Mouse (Mus musculus) MEL (cell line): ENCODE results near the gene Rhd. TPM values are rescaled to one million over a fixed set of nuclear protein-coding genes. Genes with fewer than 3 reads are reported as not detected.

Source experiments
- DNase-seq: peaks from one replicate; pipeline ENCODE4 v3.0.0; 2011; ENCODE audit warnings: low read depth, low spot score
- H3K27ac ChIP-seq: 2 replicates; pipeline ENCODE4 v1.5.1; 2012; ENCODE audit warnings: low read depth, mild to moderate bottlenecking, control low read depth, low read length, moderate library complexity; ENCODE audit not compliant: control insufficient read depth
- H3K27me3 ChIP-seq, 2 experiments: fragments of 150-350 bp in 1 of 2; sonication (generic) in 1 of 2; 2 replicates each; pipeline ENCODE4 v1.6.1; 2012; ENCODE audit warnings: low read length in 2 of 2, mild to moderate bottlenecking in 2 of 2, improper control_type of control experiment in 1 of 2, moderate library complexity in 1 of 2; ENCODE audit not compliant: insufficient read depth in 2 of 2, control insufficient read depth in 1 of 2
- H3K36me3 ChIP-seq, 2 experiments: 2 replicates each; pipeline ENCODE4 v1.6.1; 2012 to 2014; ENCODE audit warnings: low read length in 2 of 2, improper control_type of control experiment in 1 of 2, inconsistent platforms in 1 of 2, mild to moderate bottlenecking in 1 of 2; ENCODE audit not compliant: insufficient read depth in 2 of 2, control insufficient read depth in 1 of 2
- H3K4me1 ChIP-seq, 2 experiments: fragments of 150-350 bp in 1 of 2; sonication (generic) in 1 of 2; 2 replicates each; pipeline ENCODE4 v1.6.1; 2012; ENCODE audit warnings: low read length in 2 of 2, improper control_type of control experiment in 1 of 2, mild to moderate bottlenecking in 1 of 2; ENCODE audit not compliant: insufficient read depth in 2 of 2, control insufficient read depth in 1 of 2
- H3K4me3 ChIP-seq, 2 experiments: fragments of 150-350 bp in 1 of 2; sonication (generic) in 1 of 2; 2 replicates each; pipeline ENCODE4 v1.5.1; 2012; ENCODE audit warnings: low read depth in 2 of 2, low read length in 2 of 2, mild to moderate bottlenecking in 2 of 2, moderate library complexity in 2 of 2, control low read depth in 1 of 2, improper control_type of control experiment in 1 of 2; ENCODE audit not compliant: control insufficient read depth in 1 of 2, insufficient read depth in 1 of 2
- H3K79me2 ChIP-seq: 2 replicates; pipeline ENCODE4 v1.6.1; 2012; ENCODE audit warnings: mild to moderate bottlenecking, low read length, moderate library complexity; ENCODE audit not compliant: control insufficient read depth, poor library complexity, insufficient read depth
- H3K9ac ChIP-seq: 2 replicates; pipeline ENCODE4 v1.6.1; 2012; ENCODE audit warnings: low read depth, mild to moderate bottlenecking, control low read depth, low read length, moderate library complexity; ENCODE audit not compliant: control insufficient read depth, poor library complexity, severe bottlenecking
- H3K9me3 ChIP-seq: fragments of 150-350 bp; sonication (generic); replicated peaks from 2 replicates; pipeline ENCODE4 v1.6.1; 2012; ENCODE audit warnings: mild to moderate bottlenecking, low read length, improper control_type of control experiment, moderate library complexity; ENCODE audit not compliant: insufficient read depth
- BHLHE40 ChIP-seq: IDR thresholded peaks from 2 replicates; pipeline ENCODE4 v1.6.1; 2012; ENCODE audit warnings: low read depth, mild to moderate bottlenecking, inconsistent platforms, low read length, improper control_type of control experiment, borderline replicate concordance
- CHD1 ChIP-seq: IDR thresholded peaks from 2 replicates; pipeline ENCODE4 v1.6.1; 2012; ENCODE audit warnings: low read depth, mild to moderate bottlenecking, inconsistent platforms, low read length, improper control_type of control experiment
- CHD2 ChIP-seq: IDR thresholded peaks from 2 replicates; pipeline ENCODE4 v1.6.1; 2011; ENCODE audit warnings: low read length, improper control_type of control experiment
- CTCF ChIP-seq, 3 experiments: IDR thresholded peaks in 2 of 3; conservative IDR thresholded peaks in 1 of 3; 2 replicates each; pipeline ENCODE4 v1.5.1; 2011 to 2012; ENCODE audit warnings: low read length in 3 of 3, low read depth in 2 of 3, mild to moderate bottlenecking in 2 of 3, improper control_type of control experiment in 1 of 3, inconsistent platforms in 1 of 3, mixed read lengths in 1 of 3, moderate library complexity in 1 of 3; ENCODE audit not compliant: control insufficient read depth in 1 of 3, insufficient read depth in 1 of 3, poor library complexity in 1 of 3, severe bottlenecking in 1 of 3
- E2F4 ChIP-seq: IDR thresholded peaks from 2 replicates; pipeline ENCODE4 v1.6.1; 2011; ENCODE audit warnings: low read depth, low read length, improper control_type of control experiment, borderline replicate concordance
- ELF1 ChIP-seq: IDR thresholded peaks from 2 replicates; pipeline ENCODE4 v1.6.1; 2014; ENCODE audit warnings: low read depth, mild to moderate bottlenecking, inconsistent platforms, low read length, improper control_type of control experiment, moderate library complexity
- EP300 ChIP-seq, 2 experiments: IDR thresholded peaks; 2 replicates each; pipeline ENCODE4 v1.6.1; 2011; ENCODE audit warnings: improper control_type of control experiment in 2 of 2, low read length in 2 of 2, low read depth in 1 of 2, mild to moderate bottlenecking in 1 of 2
- ETS1 ChIP-seq: IDR thresholded peaks from 2 replicates; pipeline ENCODE4 v1.6.1; 2012; ENCODE audit warnings: low read depth, mild to moderate bottlenecking, inconsistent platforms, low read length, improper control_type of control experiment, moderate library complexity
- GABPA ChIP-seq: IDR thresholded peaks from 2 replicates; pipeline ENCODE4 v1.6.1; 2012; ENCODE audit warnings: low read depth, mild to moderate bottlenecking, inconsistent platforms, low read length, improper control_type of control experiment, moderate library complexity
- GATA1 ChIP-seq: IDR thresholded peaks from 2 replicates; pipeline ENCODE4 v1.6.1; 2011; ENCODE audit warnings: low read depth, low read length, improper control_type of control experiment
- JUND ChIP-seq: IDR thresholded peaks from 2 replicates; pipeline ENCODE4 v1.6.1; 2011; ENCODE audit warnings: low read depth, mild to moderate bottlenecking, improper control_type of control experiment, low read length
- KAT2A ChIP-seq: conservative IDR thresholded peaks from 2 replicates; pipeline ENCODE4 v1.6.1; 2012; ENCODE audit warnings: low read depth, low read length, improper control_type of control experiment, inconsistent platforms
- MAFK ChIP-seq: IDR thresholded peaks from 2 replicates; pipeline ENCODE4 v1.6.1; 2011; ENCODE audit warnings: low read depth, mild to moderate bottlenecking, low read length, improper control_type of control experiment, borderline replicate concordance
- MAX ChIP-seq: IDR thresholded peaks from 2 replicates; pipeline ENCODE4 v1.6.1; 2011; ENCODE audit warnings: low read length, improper control_type of control experiment
- MAZ ChIP-seq: IDR thresholded peaks from 2 replicates; pipeline ENCODE4 v1.6.1; 2012; ENCODE audit warnings: low read depth, mild to moderate bottlenecking, inconsistent platforms, low read length, improper control_type of control experiment
- MEF2A ChIP-seq: IDR thresholded peaks from 2 replicates; pipeline ENCODE4 v1.6.1; 2014; ENCODE audit warnings: low read depth, mild to moderate bottlenecking, inconsistent platforms, low read length, improper control_type of control experiment; ENCODE audit not compliant: poor library complexity, insufficient replicate concordance, severe bottlenecking; ENCODE audit errors: extremely low read depth
- MXI1 ChIP-seq: IDR thresholded peaks from 2 replicates; pipeline ENCODE4 v1.6.1; 2011; ENCODE audit warnings: mild to moderate bottlenecking, low read depth, low read length, improper control_type of control experiment
- MYB ChIP-seq: IDR thresholded peaks from 2 replicates; pipeline ENCODE4 v1.6.1; 2011; ENCODE audit warnings: mild to moderate bottlenecking, low read depth, low read length, improper control_type of control experiment
- MYC ChIP-seq: IDR thresholded peaks from 2 replicates; pipeline ENCODE4 v1.6.1; 2011; ENCODE audit warnings: low read depth, mild to moderate bottlenecking, low read length, improper control_type of control experiment, moderate library complexity
- NELFE ChIP-seq: IDR thresholded peaks from 2 replicates; pipeline ENCODE4 v1.6.1; 2011; ENCODE audit warnings: low read depth, low read length, improper control_type of control experiment
- NRF1 ChIP-seq: IDR thresholded peaks from 2 replicates; pipeline ENCODE4 v1.6.1; 2014; ENCODE audit warnings: low read depth, mild to moderate bottlenecking, inconsistent platforms, low read length, improper control_type of control experiment, moderate library complexity; ENCODE audit not compliant: poor library complexity, insufficient read depth, severe bottlenecking
- POLR2A ChIP-seq, 2 experiments: IDR thresholded peaks; 2 replicates each; pipeline ENCODE4 v1.6.1; 2011 to 2012; ENCODE audit warnings: low read length in 2 of 2, mild to moderate bottlenecking in 2 of 2, control low read depth in 1 of 2, improper control_type of control experiment in 1 of 2, low read depth in 1 of 2, moderate library complexity in 1 of 2; ENCODE audit not compliant: control insufficient read depth in 1 of 2, insufficient read depth in 1 of 2, poor library complexity in 1 of 2
- POLR2AphosphoS2 ChIP-seq: IDR thresholded peaks from 2 replicates; pipeline ENCODE4 v1.6.1; 2011; ENCODE audit warnings: low read length, improper control_type of control experiment
- POLR2AphosphoS5 ChIP-seq: IDR thresholded peaks from 2 replicates; pipeline ENCODE4 v1.6.1; 2012; ENCODE audit warnings: low read depth, borderline replicate concordance, mild to moderate bottlenecking, inconsistent platforms, low read length, moderate library complexity, mixed read lengths
- RAD21 ChIP-seq: IDR thresholded peaks from 2 replicates; pipeline ENCODE4 v1.6.1; 2011; ENCODE audit warnings: mild to moderate bottlenecking, low read depth, low read length, improper control_type of control experiment
- RCOR1 ChIP-seq: IDR thresholded peaks from 2 replicates; pipeline ENCODE4 v1.6.1; 2012; ENCODE audit warnings: low read depth, mild to moderate bottlenecking, inconsistent platforms, low read length, improper control_type of control experiment
- SIN3A ChIP-seq: IDR thresholded peaks from 2 replicates; pipeline ENCODE4 v1.6.1; 2012; ENCODE audit warnings: low read length, improper control_type of control experiment, inconsistent platforms
- SMC3 ChIP-seq: IDR thresholded peaks from 2 replicates; pipeline ENCODE4 v1.6.1; 2011; ENCODE audit warnings: low read depth, low read length, improper control_type of control experiment
- TAL1 ChIP-seq: IDR thresholded peaks from 2 replicates; pipeline ENCODE4 v1.6.1; 2012; ENCODE audit warnings: mild to moderate bottlenecking, inconsistent platforms, low read length, moderate library complexity, mixed read lengths
- TCF12 ChIP-seq: IDR thresholded peaks from 2 replicates; pipeline ENCODE4 v1.6.1; 2014; ENCODE audit warnings: low read depth, mild to moderate bottlenecking, inconsistent platforms, low read length, improper control_type of control experiment, moderate library complexity
- UBTF ChIP-seq: IDR thresholded peaks from 2 replicates; pipeline ENCODE4 v1.6.1; 2012; ENCODE audit warnings: low read depth, mild to moderate bottlenecking, inconsistent platforms, low read length, improper control_type of control experiment, moderate library complexity, borderline replicate concordance; ENCODE audit not compliant: insufficient read depth
- USF1 ChIP-seq: IDR thresholded peaks from 2 replicates; pipeline ENCODE4 v1.6.1; 2014; ENCODE audit warnings: low read depth, mild to moderate bottlenecking, inconsistent platforms, low read length, improper control_type of control experiment, moderate library complexity
- USF2 ChIP-seq, 2 experiments: IDR thresholded peaks; 2 replicates each; pipeline ENCODE4 v1.6.1; 2011 to 2012; ENCODE audit warnings: improper control_type of control experiment in 2 of 2, low read length in 2 of 2, borderline replicate concordance in 1 of 2, inconsistent platforms in 1 of 2, low read depth in 1 of 2, mild to moderate bottlenecking in 1 of 2; ENCODE audit not compliant: insufficient read depth in 1 of 2
- ZC3H11A ChIP-seq: IDR thresholded peaks from 2 replicates; pipeline ENCODE4 v1.6.1; 2012; ENCODE audit warnings: low read depth, mild to moderate bottlenecking, inconsistent platforms, low read length, improper control_type of control experiment
- ZKSCAN1 ChIP-seq: IDR thresholded peaks from 2 replicates; pipeline ENCODE4 v1.6.1; 2012; ENCODE audit warnings: low read depth, mild to moderate bottlenecking, inconsistent platforms, low read length, improper control_type of control experiment, moderate library complexity
- ZMIZ1 ChIP-seq: IDR thresholded peaks from 2 replicates; pipeline ENCODE4 v1.6.1; 2012; ENCODE audit warnings: low read depth, mild to moderate bottlenecking, inconsistent platforms, low read length, improper control_type of control experiment, moderate library complexity
- ZNF384 ChIP-seq: IDR thresholded peaks from 2 replicates; pipeline ENCODE4 v1.6.1; 2012; ENCODE audit warnings: low read depth, mild to moderate bottlenecking, inconsistent platforms, low read length, improper control_type of control experiment
- polyA plus RNA-seq, 2 experiments: library from polyadenylated mRNA; stranded (reverse) in 1 of 2; unstranded in 1 of 2; fragments of >175 nt in 1 of 2; fragments of >200 nt in 1 of 2; gene quantifications; 2 replicates each; pipeline versions ENCODE4 v1.2.1 to v1.2.4; 2012; ENCODE audit warnings: low replicate concordance in 2 of 2, low read depth in 1 of 2; ENCODE audit not compliant: insufficient read length in 2 of 2, insufficient read depth in 1 of 2, missing spikeins in 1 of 2
- total RNA-seq: library from RNA; depleted of rRNA; stranded (reverse); fragments of 300-350 nt; gene quantifications from 2 replicates; pipeline ENCODE4 v1.2.3, GENCODE M21; 2012

The Rhd gene
- total and polyA plus RNA-seq, 3 experiments = 49.9 to 176 TPM; not detected in 1

DNA sequence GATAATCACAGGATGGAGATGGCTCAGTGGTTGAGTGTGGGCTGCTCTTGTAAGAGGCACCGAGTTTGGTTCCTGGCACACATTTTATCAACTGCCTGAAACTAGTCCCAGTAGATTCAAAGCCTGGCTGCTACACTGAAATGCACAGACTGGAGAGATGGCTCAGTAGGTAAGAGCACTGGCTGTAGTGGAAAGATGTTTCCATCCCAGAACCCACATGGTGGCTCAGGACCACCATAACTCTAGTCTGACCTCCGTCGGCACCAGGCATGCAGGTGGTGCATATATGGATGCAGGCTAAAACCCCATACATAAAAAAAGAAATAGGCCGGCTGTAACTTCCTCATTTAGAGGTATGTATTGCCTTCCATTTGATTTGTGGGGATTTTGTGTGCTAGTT lies 65.2 kb downstream of the Rhd start:
- H3K27me3 ChIP-seq = no peaks in the 10 kb centered on the region
- H3K79me2 ChIP-seq = peaks cover 28% of the 10 kb centered on the region
- peak overlapping the region; percentile 36; the same call in 1 of the 2 replicates for H3K27ac ChIP-seq
- no peak overlapping the region for H3K4me3 ChIP-seq
- H3K9ac ChIP-seq = no peak overlapping the region
- no peaks in the 10 kb centered on the region for H3K9me3 ChIP-seq
- peak; percentile 82 for DNase-seq
- peaks cover 3 to 6% of the 10 kb centered on the region in 2 experiments; a peak in 3 of 4 replicates for H3K4me1 ChIP-seq
- peaks cover 35 to 36% of the 10 kb centered on the region in 2 experiments for H3K36me3 ChIP-seq
- TF ChIP-seq POLR2AphosphoS2 (no peak), RCOR1 (no peak), USF1 (no peak), MEF2A (no peak), TCF12 (no peak), SIN3A (peak; percentile 28), E2F4 (no peak), CTCF (IDR thresholded peaks at IDR 0.05 in 2 of 3, conservative IDR thresholded peaks at IDR 0.05 in 1 of 3; ENCODE audit: control insufficient read depth in 1 of 3, insufficient read depth in 1 of 3, low read depth in 2 of 3, low read length in 3 of 3, poor library complexity in 1 of 3, severe bottlenecking in 1 of 3) (no peak), POLR2AphosphoS5 (no peak; the same call in 1 of the 2 replicates), MAX (no peak), GATA1 (no peak), CHD2 (no peak), UBTF (no peak), POLR2A (IDR thresholded peaks at IDR 0.05; ENCODE audit: control insufficient read depth in 1 of 2, insufficient read depth in 1 of 2, low read depth in 1 of 2, low read length in 2 of 2, poor library complexity in 1 of 2) (no peak), CHD1 (no peak), ELF1 (no peak), KAT2A (no peak), NELFE (no peak), BHLHE40 (no peak), MAFK (no peak), TAL1 (no peak), ETS1 (peak; percentile 9; the same call in 1 of the 2 replicates), NRF1 (no peak), MYC (0 out of 2 replicates have a peak, but pooled peaks have one; percentile 59), JUND (no peak), MXI1 (peak; percentile 15; the same call in 1 of the 2 replicates), EP300 (IDR thresholded peaks at IDR 0.05; ENCODE audit: low read depth in 1 of 2, low read length in 2 of 2) (peak in 1 of 2 experiments; percentile 29; a peak in 1 of 4 replicates), ZC3H11A (no peak), MYB (no peak), ZKSCAN1 (no peak), ZMIZ1 (no peak; the same call in 1 of the 2 replicates), SMC3 (no peak), GABPA (no peak), ZNF384 (peak; percentile 42; the same call in 1 of the 2 replicates), MAZ (no peak), RAD21 (no peak), USF2 (IDR thresholded peaks at IDR 0.05; ENCODE audit: borderline replicate concordance in 1 of 2, insufficient read depth in 1 of 2, low read depth in 1 of 2, low read length in 2 of 2) (no peak)
